ENCODE assay signal across 8 mouse cellular contexts in the genomic region with DNA sequence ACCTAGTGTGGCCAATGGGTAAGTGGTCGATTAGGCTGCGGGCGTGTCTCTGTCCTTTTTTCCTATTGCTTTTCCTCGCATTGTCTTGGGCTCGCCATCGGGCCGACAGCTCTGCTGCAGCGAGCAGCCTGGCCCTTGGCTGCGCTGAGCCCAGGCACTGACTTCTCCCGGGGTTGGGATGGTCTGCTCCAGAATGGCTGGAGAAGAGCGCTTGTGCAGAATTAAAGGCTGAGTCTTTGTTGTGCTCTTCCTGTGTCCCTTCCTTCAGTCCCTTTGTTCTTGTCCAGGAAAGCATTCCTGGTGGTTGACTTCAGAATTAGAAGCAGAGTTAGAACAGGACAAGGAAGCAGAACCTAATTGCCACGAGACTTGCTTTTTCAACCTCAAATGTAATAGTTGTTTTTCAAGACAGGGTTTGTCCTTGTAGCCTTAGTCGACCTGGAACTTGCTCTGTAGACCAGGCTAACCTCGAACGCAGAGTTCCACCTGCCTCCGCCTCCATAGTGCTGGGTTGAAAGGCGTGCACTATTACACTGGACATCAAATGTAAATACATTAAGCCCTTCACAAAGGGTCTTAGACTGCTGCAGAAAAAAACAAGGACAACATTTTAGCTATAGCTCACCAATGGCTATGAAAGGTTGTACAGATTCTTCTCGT. TPM values are rescaled to one million over a fixed set of nuclear protein-coding genes. Genes with fewer than 3 reads are reported as not detected.
DNase-seq lines count a peak whose midpoint lies in the region; ATAC-seq and TF ChIP-seq lines count a peak whose summit lies in the region.

No protein-coding gene starts in this region.

- H3K4me2 ChIP-seq in lung, postnatal 0 days (replicated peaks; ENCODE audit: low read depth, low read length) = peak overlapping the region; percentile 60
- peak overlapping the region; percentile 84 for H3K4me2 ChIP-seq in hindbrain, embryonic 13.5 days
- peak overlapping the region; percentile 71 for H3K4me2 ChIP-seq in midbrain, embryonic 12.5 days (replicated peaks)

- peak overlapping the region; percentile 96 for H3K27ac ChIP-seq in lung, postnatal 0 days (ENCODE audit: low read length)
- H3K27ac ChIP-seq in hindbrain, embryonic 13.5 days = peak overlapping the region; percentile 98
- H3K27ac ChIP-seq in midbrain, embryonic 12.5 days (replicated peaks) = peak overlapping the region; percentile 98

- peak; percentile 29 for DNase-seq in adrenal gland, postnatal 14 days
- DNase-seq in adrenal gland, adult 2 months = no peak
- no peak for DNase-seq in lung, postnatal 0 days (ENCODE audit: low spot score)
- DNase-seq in lung, postnatal 10 days = no peak
- no peak for DNase-seq in layer of hippocampus, adult 9-10 months (ENCODE audit: low spot score)
- DNase-seq in urinary bladder, postnatal 10 days (ENCODE audit: low spot score) = no peak

- no peaks in the 10 kb centered on the region for H3K27me3 ChIP-seq in lung, postnatal 0 days (replicated peaks; ENCODE audit: insufficient read depth, low read length)
- H3K27me3 ChIP-seq in hindbrain, embryonic 13.5 days = no peaks in the 10 kb centered on the region
- no peaks in the 10 kb centered on the region for H3K27me3 ChIP-seq in midbrain, embryonic 12.5 days

- H3K4me3 ChIP-seq in lung, postnatal 0 days (ENCODE audit: low read depth, low read length) = peak overlapping the region; percentile 71
- H3K4me3 ChIP-seq in hindbrain, embryonic 13.5 days = peak overlapping the region; percentile 64
- H3K4me3 ChIP-seq in midbrain, embryonic 12.5 days = peak overlapping the region; percentile 69

- WGBS in lung, postnatal 0 days = 3% methylated on average over 18 of the region's 18 CpGs
- 1% methylated on average over 18 of the region's 18 CpGs for WGBS in hindbrain, embryonic 13.5 days
- under 1% methylated on average over 18 of the region's 18 CpGs for WGBS in midbrain, embryonic 12.5 days

- no peaks in the 10 kb centered on the region for H3K36me3 ChIP-seq in lung, postnatal 0 days (ENCODE audit: insufficient read depth, low read length)
- H3K36me3 ChIP-seq in hindbrain, embryonic 13.5 days = peaks cover 12% of the 10 kb centered on the region
- H3K36me3 ChIP-seq in midbrain, embryonic 12.5 days = peaks cover 9% of the 10 kb centered on the region

- H3K9me3 ChIP-seq in lung, postnatal 0 days (ENCODE audit: low read length) = no peaks in the 10 kb centered on the region
- H3K9me3 ChIP-seq in hindbrain, embryonic 13.5 days = no peaks in the 10 kb centered on the region
- no peaks in the 10 kb centered on the region for H3K9me3 ChIP-seq in midbrain, embryonic 12.5 days

- peak; percentile 4; the same call in 1 of the 2 replicates for TF ChIP-seq CTCF in lung, postnatal 0 days (IDR thresholded peaks at IDR 0.05)

- no peak for TF ChIP-seq EP300 in lung, postnatal 0 days (IDR thresholded peaks at IDR 0.05)

- H3K9ac ChIP-seq in lung, postnatal 0 days (replicated peaks; ENCODE audit: low read depth) = peak overlapping the region; percentile 71
- H3K9ac ChIP-seq in hindbrain, embryonic 13.5 days = peak overlapping the region; percentile 85
- H3K9ac ChIP-seq in midbrain, embryonic 12.5 days (replicated peaks) = peak overlapping the region; percentile 87

- ATAC-seq in lung, postnatal 0 days = peak; percentile 22
- no peak for ATAC-seq in hindbrain, embryonic 13.5 days (ENCODE audit: low FRiP score)
- no peak for ATAC-seq in midbrain, embryonic 12.5 days (ENCODE audit: low FRiP score, low read depth)

- peaks cover 6% of the 10 kb centered on the region; the same call in 1 of the 2 replicates for H3K4me1 ChIP-seq in lung, postnatal 0 days (ENCODE audit: insufficient read depth, low read depth, low read length)
- H3K4me1 ChIP-seq in hindbrain, embryonic 13.5 days (replicated peaks) = peaks cover 57% of the 10 kb centered on the region
- H3K4me1 ChIP-seq in midbrain, embryonic 12.5 days = peaks cover 32% of the 10 kb centered on the region

RNA-seq across cellular contexts. Expression of a gene that starts 0.9 kb away (rescaled TPM):
- 38.3 and 41.0 TPM in 2 replicates for total RNA-seq in adrenal gland, postnatal 14 days (2021)
- 10 to 100 TPM; 48.0 to 49.0 TPM for total RNA-seq in adrenal gland, adult 2 months (2021)
- 92.1 and 92.2 TPM in 2 replicates for polyA plus RNA-seq in adrenal gland, adult 2 months (2012; rRNA removed)
- polyA plus RNA-seq in lung, postnatal 0 days (2015; fragmentation: Nextera tagmentation; extraction: Ambion mirVana) = 73.2 and 78.8 TPM in 2 replicates
- polyA plus RNA-seq in hindbrain, embryonic 13.5 days (2015; fragmentation: Nextera tagmentation; extraction: Ambion mirVana) = 126 and 129 TPM in 2 replicates
- 98.1 and 99.3 TPM in 2 replicates for polyA plus RNA-seq in midbrain, embryonic 12.5 days (2016; fragmentation: Nextera tagmentation; extraction: Ambion mirVana)

RNA-seq across cellular contexts. Expression of a gene that starts 1.1 kb away (rescaled TPM):
- 29.9 and 31.3 TPM in 2 replicates for total RNA-seq in adrenal gland, postnatal 14 days (2021)
- total RNA-seq in adrenal gland, adult 2 months (2021) = 10 to 100 TPM; 15.3 to 18.9 TPM
- 103 and 106 TPM in 2 replicates for polyA plus RNA-seq in adrenal gland, adult 2 months (2012; rRNA removed)
- 10.7 and 11.7 TPM in 2 replicates for polyA plus RNA-seq in lung, postnatal 0 days (2015; fragmentation: Nextera tagmentation; extraction: Ambion mirVana)
- 9.9 and 10.5 TPM in 2 replicates for polyA plus RNA-seq in hindbrain, embryonic 13.5 days (2015; fragmentation: Nextera tagmentation; extraction: Ambion mirVana)
- polyA plus RNA-seq in midbrain, embryonic 12.5 days (2016; fragmentation: Nextera tagmentation; extraction: Ambion mirVana) = 8.5 and 10.2 TPM in 2 replicates

RNA-seq across cellular contexts. Expression of a gene that starts 15.4 kb away (rescaled TPM):
- 3.9 and 5.0 TPM in 2 replicates for total RNA-seq in adrenal gland, postnatal 14 days (2021)
- 1 to 10 TPM; 2.6 to 2.7 TPM for total RNA-seq in adrenal gland, adult 2 months (2021)
- 14.1 and 16.2 TPM in 2 replicates for polyA plus RNA-seq in adrenal gland, adult 2 months (2012; rRNA removed)
- 0.49 and 0.55 TPM in 2 replicates for polyA plus RNA-seq in lung, postnatal 0 days (2015; fragmentation: Nextera tagmentation; extraction: Ambion mirVana)
- 3.1 and 3.4 TPM in 2 replicates for polyA plus RNA-seq in hindbrain, embryonic 13.5 days (2015; fragmentation: Nextera tagmentation; extraction: Ambion mirVana)
- polyA plus RNA-seq in midbrain, embryonic 12.5 days (2016; fragmentation: Nextera tagmentation; extraction: Ambion mirVana) = 1.7 and 2.3 TPM in 2 replicates
